13 mouse cellular contexts compared by ENCODE assay signal in the genomic region with DNA sequence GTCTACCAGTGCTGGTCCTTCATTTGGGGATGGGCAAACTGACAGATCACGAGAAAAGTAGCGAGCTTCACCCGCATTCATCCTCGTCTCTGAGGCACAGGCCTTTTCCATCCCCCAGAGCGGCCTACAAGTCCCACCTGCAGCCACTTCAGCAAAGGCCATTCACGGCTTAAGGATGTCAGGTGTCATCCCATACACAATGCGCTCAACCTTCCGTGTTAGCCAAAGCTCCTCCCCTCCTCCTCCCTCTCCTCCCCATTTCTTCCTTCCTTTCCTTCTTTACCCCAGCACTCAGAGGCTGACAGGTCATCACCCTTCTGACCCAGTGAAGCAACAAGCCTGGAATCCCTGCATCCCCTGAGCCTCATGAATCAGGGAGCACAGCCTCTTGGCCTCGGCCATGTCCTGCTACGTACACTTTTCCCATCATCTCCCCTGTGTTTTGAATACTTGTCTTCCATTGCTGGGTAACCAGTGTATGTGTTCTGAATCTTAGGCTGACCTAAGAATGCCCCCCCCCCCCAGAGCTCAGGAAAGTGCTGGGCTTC. TPM values are rescaled to one million over a fixed set of nuclear protein-coding genes. Genes with fewer than 3 reads are reported as not detected.
"Had no signal": no experiment of that assay in that cellular context is flagged by ENCODE, and none has a peak within 500 bp of the region (broad histone marks: within the 10 kb centered on the region; RNA-seq: fewer than 3 reads in every experiment).

No protein-coding gene starts in this region.

- H3K27ac ChIP-seq: layer of hippocampus, adult 2 months; liver, embryonic 15.5 days; macrophage; midbrain, embryonic 15.5 days; neural tube, embryonic 12.5 days had no signal

- DNase-seq: kidney, postnatal 4 days; lung, embryonic 14.5 days; lung, postnatal 14 days; spleen, adult 18-20 months; thymus, adult 18-20 months; thymus, postnatal 14 days had no signal

- H3K4me1 ChIP-seq: midbrain, embryonic 15.5 days had no signal

- H3K36me3 ChIP-seq: liver, embryonic 15.5 days; midbrain, embryonic 15.5 days; neural tube, embryonic 12.5 days had no signal

- H3K4me3 ChIP-seq: layer of hippocampus, adult 2 months; limb, embryonic 10.5 days; liver, embryonic 15.5 days; midbrain, embryonic 15.5 days; neural tube, embryonic 12.5 days had no signal

- H3K9ac ChIP-seq: liver, embryonic 15.5 days; lung, embryonic 14.5 days; midbrain, embryonic 15.5 days; neural tube, embryonic 12.5 days had no signal

- H3K27me3 ChIP-seq: midbrain, embryonic 15.5 days; neural tube, embryonic 12.5 days had no signal

RNA-seq across cellular contexts. Expression of a gene that starts 31.8 kb away (rescaled TPM):
- total RNA-seq: neutrophil, adult 5-6 weeks had no signal

RNA-seq across cellular contexts. Expression of a gene that starts 31.8 kb away (rescaled TPM):
- total RNA-seq: neutrophil, adult 5-6 weeks had no signal
